15 mouse cellular contexts compared by ENCODE assay signal in the genomic region with DNA sequence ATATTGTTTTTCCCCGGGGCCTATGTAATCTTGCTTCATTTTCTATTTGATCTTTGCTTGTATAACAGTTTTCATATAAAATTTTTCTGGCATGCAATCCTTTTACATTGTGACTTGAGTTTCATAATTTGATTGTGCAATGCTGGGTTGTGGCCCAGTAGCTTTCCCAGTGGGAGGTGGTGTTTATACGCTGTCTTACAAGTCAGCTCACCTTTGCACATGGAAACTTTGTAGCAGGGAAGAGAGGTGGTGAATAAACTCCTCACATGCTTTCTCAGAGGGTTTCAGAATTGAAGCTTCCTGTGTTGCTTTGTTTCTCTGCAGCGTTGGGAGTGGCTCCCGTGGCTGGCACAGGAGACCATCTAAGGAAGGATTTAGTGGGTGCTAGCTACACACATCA. TPM values are rescaled to one million over a fixed set of nuclear protein-coding genes. Genes with fewer than 3 reads are reported as not detected.
A peak's percentile ranks its signal among the peaks of the same experiment; 100 is the strongest.
DNase-seq lines count a peak whose midpoint lies in the region; ATAC-seq lines count a peak whose summit lies in the region.
"Had no signal": no experiment of that assay in that cellular context is flagged by ENCODE, and none has a peak within 500 bp of the region (broad histone marks: within the 10 kb centered on the region; RNA-seq: fewer than 3 reads in every experiment).

No protein-coding gene starts in this region.

- no peaks in the 10 kb centered on the region for H3K9me3 ChIP-seq in embryonic facial prominence, embryonic 13.5 days
- no peaks in the 10 kb centered on the region for H3K9me3 ChIP-seq in lung, embryonic 16.5 days (ENCODE audit: control insufficient read depth, low read length)
- H3K9me3 ChIP-seq in forebrain, embryonic 14.5 days (replicated peaks; ENCODE audit: control insufficient read depth, low read length), result no peaks in the 10 kb centered on the region
- H3K9me3 ChIP-seq: forebrain, embryonic 12.5 days had no signal

- H3K9ac ChIP-seq in embryonic facial prominence, embryonic 13.5 days, result no peak overlapping the region
- no peak overlapping the region for H3K9ac ChIP-seq in lung, embryonic 16.5 days (ENCODE audit: low read length)
- no peak overlapping the region for H3K9ac ChIP-seq in forebrain, embryonic 14.5 days (ENCODE audit: low read length)
- H3K9ac ChIP-seq: forebrain, embryonic 12.5 days had no signal

- no peak overlapping the region for H3K4me2 ChIP-seq in embryonic facial prominence, embryonic 13.5 days
- no peak overlapping the region for H3K4me2 ChIP-seq in lung, embryonic 16.5 days (ENCODE audit: low read depth, low read length)
- no peak overlapping the region for H3K4me2 ChIP-seq in forebrain, embryonic 14.5 days (ENCODE audit: low read length)
- H3K4me2 ChIP-seq: forebrain, embryonic 12.5 days; midbrain, embryonic 11.5 days had no signal

- H3K27ac ChIP-seq in embryonic facial prominence, embryonic 13.5 days, result peak overlapping the region; percentile 0; the same call in 1 of the 2 replicates
- H3K27ac ChIP-seq in lung, embryonic 16.5 days (ENCODE audit: low read length), result peak overlapping the region; percentile 44
- no peak overlapping the region for H3K27ac ChIP-seq in forebrain, embryonic 14.5 days (ENCODE audit: low read depth, low read length)
- H3K27ac ChIP-seq: forebrain, embryonic 12.5 days had no signal

- H3K27me3 ChIP-seq in embryonic facial prominence, embryonic 13.5 days, result no peaks in the 10 kb centered on the region
- H3K27me3 ChIP-seq in lung, embryonic 16.5 days (ENCODE audit: control insufficient read depth, insufficient read depth, low read depth, low read length), result no peaks in the 10 kb centered on the region
- no peaks in the 10 kb centered on the region for H3K27me3 ChIP-seq in forebrain, embryonic 14.5 days (replicated peaks; ENCODE audit: control insufficient read depth, insufficient read depth, low read length)
- H3K27me3 ChIP-seq: forebrain, embryonic 12.5 days had no signal

- DNase-seq in gastrocnemius, adult 18-20 months (ENCODE audit: low spot score), result peak; percentile 15
- no peak for DNase-seq in gastrocnemius, postnatal 25 days
- peak; percentile 10 for DNase-seq in 3T3-L1 (ENCODE audit: low read depth, low spot score)
- DNase-seq in right cerebral cortex, adult 18-20 months, result no peak
- no peak for DNase-seq in heart, adult 11 months
- no peak for DNase-seq in forebrain, embryonic 14.5 days (ENCODE audit: low spot score)
- DNase-seq: adrenal gland, postnatal 25 days; cerebellum, adult 11-12 months; kidney, adult 18-20 months; right cerebral cortex, postnatal 4 days had no signal

- WGBS in embryonic facial prominence, embryonic 13.5 days, result 87% methylated on average over 4 of the region's 4 CpGs
- 60% methylated on average over 4 of the region's 4 CpGs for WGBS in lung, embryonic 16.5 days
- 91% methylated on average over 4 of the region's 4 CpGs for WGBS in forebrain, embryonic 14.5 days

- no peak overlapping the region for H3K4me3 ChIP-seq in embryonic facial prominence, embryonic 13.5 days
- no peak overlapping the region for H3K4me3 ChIP-seq in lung, embryonic 16.5 days (ENCODE audit: low read length)
- H3K4me3 ChIP-seq in forebrain, embryonic 14.5 days (ENCODE audit: low read depth, low read length), result no peak overlapping the region
- H3K4me3 ChIP-seq: forebrain, embryonic 12.5 days; myocyte had no signal

- no peak for ATAC-seq in embryonic facial prominence, embryonic 13.5 days (ENCODE audit: insufficient number of reproducible peaks, insufficient read depth, low FRiP score, low TSS enrichment, low read depth)
- peak; percentile 57 for ATAC-seq in lung, embryonic 16.5 days (ENCODE audit: low read depth)
- ATAC-seq in forebrain, embryonic 14.5 days, result no peak

- H3K36me3 ChIP-seq in embryonic facial prominence, embryonic 13.5 days, result peaks cover 65% of the 10 kb centered on the region
- H3K36me3 ChIP-seq in lung, embryonic 16.5 days (ENCODE audit: control insufficient read depth, insufficient read depth, low read length), result peaks cover 3% of the 10 kb centered on the region; the same call in 1 of the 2 replicates
- H3K36me3 ChIP-seq in forebrain, embryonic 14.5 days (ENCODE audit: control insufficient read depth, insufficient read depth, low read length), result peaks cover 75% of the 10 kb centered on the region

- peaks cover under 1% of the 10 kb centered on the region for H3K4me1 ChIP-seq in embryonic facial prominence, embryonic 13.5 days
- peaks cover 11% of the 10 kb centered on the region for H3K4me1 ChIP-seq in lung, embryonic 16.5 days (replicated peaks; ENCODE audit: control insufficient read depth, insufficient read depth, low read length)
- H3K4me1 ChIP-seq in forebrain, embryonic 14.5 days (ENCODE audit: control insufficient read depth, insufficient read depth, low read length), result peaks cover under 1% of the 10 kb centered on the region; the same call in 1 of the 2 replicates

RNA-seq across cellular contexts. Expression of a gene that starts 28.4 kb away (rescaled TPM):
- 1 to 10 TPM; 6.5 to 6.8 TPM for total RNA-seq in gastrocnemius, adult 18-20 months (2021)
- total RNA-seq in gastrocnemius, postnatal 25 days (2021), result 1 to 10 TPM; 6.7 to 7.6 TPM
- 19.7 and 20.8 TPM in 2 replicates for polyA plus RNA-seq in embryonic facial prominence, embryonic 13.5 days (2015; fragmentation: Nextera tagmentation; extraction: Ambion mirVana)
- 15.5 and 17.4 TPM in 2 replicates for polyA plus RNA-seq in lung, embryonic 16.5 days (2015; fragmentation: Nextera tagmentation; extraction: Ambion mirVana)
- 29.4 and 32.7 TPM in 2 replicates for polyA plus RNA-seq in forebrain, embryonic 14.5 days (2014; fragmentation: Nextera tagmentation; extraction: Ambion mirVana)

RNA-seq across cellular contexts. Expression of a gene that starts 49.4 kb away (rescaled TPM):
- total RNA-seq in gastrocnemius, adult 18-20 months (2021), result under 1 TPM; 0.12 to 0.64 TPM
- under 1 TPM; 0.46 to 0.62 TPM for total RNA-seq in gastrocnemius, postnatal 25 days (2021)
- 29.4 and 33.4 TPM in 2 replicates for polyA plus RNA-seq in embryonic facial prominence, embryonic 13.5 days (2015; fragmentation: Nextera tagmentation; extraction: Ambion mirVana)
- 11.7 and 11.9 TPM in 2 replicates for polyA plus RNA-seq in lung, embryonic 16.5 days (2015; fragmentation: Nextera tagmentation; extraction: Ambion mirVana)
- polyA plus RNA-seq in forebrain, embryonic 14.5 days (2014; fragmentation: Nextera tagmentation; extraction: Ambion mirVana), result 70.5 and 77.4 TPM in 2 replicates

Comparison
In these comparisons a context has a peak if more than half of its experiments do, and no peak if none do; other contexts are left out.
1. DNase-seq: peak in gastrocnemius, adult 18-20 months (single experiment) and 3T3-L1 (single experiment); none in gastrocnemius, postnatal 25 days (single experiment), right cerebral cortex, adult 18-20 months (single experiment), heart, adult 11 months (single experiment) and forebrain, embryonic 14.5 days (single experiment).